Mouse (Mus musculus): Measurements from ENCODE around the gene Fam163a. TPM values are rescaled to one million over a fixed set of nuclear protein-coding genes. Genes with fewer than 3 reads are reported as not detected.
"Not testable (repeated sequence)": the region's sequence is repeated elsewhere in the genome, so short reads cannot be mapped to it uniquely, and the experiment has no call there.

The Fam163a gene
- 0.61 and 0.94 TPM in 2 replicates for polyA plus RNA-seq (2015; fragmentation: Nextera tagmentation; extraction: Ambion mirVana)

DNA sequence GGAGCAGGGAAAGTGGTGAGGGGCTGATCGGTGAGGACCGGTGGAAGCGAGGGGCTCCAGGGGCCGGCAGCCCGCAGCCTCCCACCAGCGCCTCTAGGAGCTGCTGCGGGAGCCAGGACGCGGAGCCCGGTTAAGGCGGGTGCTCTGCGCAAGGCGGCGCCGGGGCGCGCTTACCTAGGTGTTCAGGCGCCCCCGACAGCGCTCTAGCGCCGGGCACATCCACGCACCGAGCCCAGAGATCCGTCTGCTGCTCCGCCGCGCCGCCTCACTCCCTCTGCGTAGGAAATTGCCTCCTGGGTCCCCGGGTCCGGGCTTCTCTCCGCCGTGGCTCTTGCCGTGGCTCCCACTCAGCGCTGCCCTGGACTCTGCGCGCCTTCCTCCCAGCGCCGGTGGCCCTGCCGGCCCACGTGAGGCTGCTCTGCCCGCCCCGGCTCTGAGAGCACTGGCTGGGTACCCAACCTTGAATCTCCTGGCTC is at the start of gene Fam163a:
TSS of gene Fam163a (minus strand) at position 371 of the 476 bp plus-strand sequence.
- peak; percentile 82 for ATAC-seq (ENCODE audit: low FRiP score, low TSS enrichment)
- peaks cover 64% of the 10 kb centered on the region for H3K27me3 ChIP-seq (ENCODE audit: insufficient read depth, low read length)

DNA sequence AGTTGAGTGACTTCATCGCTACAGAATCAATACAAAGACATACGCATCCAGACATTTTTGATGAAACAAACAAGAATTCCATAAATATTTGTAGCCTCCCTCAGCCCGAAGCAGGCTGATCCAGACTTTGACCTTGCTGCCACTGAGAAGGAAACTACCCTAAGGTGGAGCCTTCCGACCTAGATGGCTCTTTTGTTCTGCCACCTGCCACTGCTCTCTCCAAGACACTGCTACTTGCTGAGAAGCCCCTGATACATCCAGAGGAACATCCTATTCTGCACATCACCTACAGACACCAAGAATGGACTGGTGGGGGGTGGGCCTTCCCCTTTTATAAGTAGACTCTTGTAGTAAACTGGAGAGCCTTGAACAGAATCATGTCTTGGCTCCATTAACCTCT is 46.3 kb upstream of the Fam163a start:
- not testable (repeated sequence) for H3K4me1 ChIP-seq (ENCODE audit: insufficient read depth, low read length); ATAC-seq (ENCODE audit: low FRiP score, low TSS enrichment); H3K4me2 ChIP-seq (replicated peaks; ENCODE audit: low read depth, low read length); H3K9ac ChIP-seq (replicated peaks; ENCODE audit: low read length); H3K27me3 ChIP-seq (ENCODE audit: insufficient read depth, low read length); H3K36me3 ChIP-seq (ENCODE audit: insufficient read depth, low read length); H3K4me3 ChIP-seq (ENCODE audit: low read length); H3K9me3 ChIP-seq (ENCODE audit: low read length); H3K27ac ChIP-seq (ENCODE audit: low read length)
- 85% methylated on average over 4 of the region's 4 CpGs for WGBS

More for the DNA sequence above, at the start of gene Fam163a:
- Histone ChIP-seq H3K4me3 (ENCODE audit: low read length) (peak within 1 kb of the TSS; percentile 51), H3K9ac (replicated peaks; ENCODE audit: low read length) (peak within 1 kb of the TSS; percentile 54), H3K4me2 (replicated peaks; ENCODE audit: low read depth, low read length) (peak within 1 kb of the TSS; percentile 80), H3K36me3 (ENCODE audit: insufficient read depth, low read length) (no peaks in the 10 kb centered on the region), H3K27ac (ENCODE audit: low read length) (no peak within 1 kb of the TSS), H3K4me1 (ENCODE audit: insufficient read depth, low read length) (peaks cover 17% of the 10 kb centered on the region; the same call in 1 of the 2 replicates), H3K9me3 (ENCODE audit: low read length) (peaks cover 7% of the 10 kb centered on the region; the same call in 1 of the 2 replicates)
- 0% methylated on average over 42 of the region's 44 CpGs for WGBS

DNA sequence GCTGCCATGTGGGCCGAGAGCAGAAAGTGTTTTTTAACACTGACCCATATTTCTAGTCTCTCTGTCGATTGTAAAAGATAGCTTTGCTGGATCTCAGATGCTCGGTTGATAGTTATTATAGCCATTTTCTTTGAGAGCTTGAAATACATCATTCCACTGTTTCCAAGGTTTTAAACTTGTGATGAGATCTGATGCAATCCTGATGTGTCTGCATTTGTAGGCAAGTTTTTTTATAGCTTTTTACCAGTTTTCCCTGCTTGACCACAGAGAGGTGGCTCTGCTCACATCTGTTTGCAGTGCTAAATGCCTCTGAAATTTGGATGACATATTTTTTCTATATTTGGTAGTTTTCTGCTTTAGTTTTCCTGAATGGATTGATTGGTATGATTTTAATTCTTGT is 43.1 kb upstream of the Fam163a start:
- H3K4me2 ChIP-seq (replicated peaks; ENCODE audit: low read depth, low read length) = no peak overlapping the region
- 37% methylated on average over 3 of the region's 3 CpGs for WGBS
- no peak for ATAC-seq (ENCODE audit: low FRiP score, low TSS enrichment)
- no peaks in the 10 kb centered on the region for H3K9me3 ChIP-seq (ENCODE audit: low read length)
- H3K4me3 ChIP-seq (ENCODE audit: low read length) = no peak overlapping the region
- no peak overlapping the region for H3K27ac ChIP-seq (ENCODE audit: low read length)
- H3K4me1 ChIP-seq (ENCODE audit: insufficient read depth, low read length) = no peaks in the 10 kb centered on the region
- no peak overlapping the region for H3K9ac ChIP-seq (replicated peaks; ENCODE audit: low read length)
- no peaks in the 10 kb centered on the region for H3K36me3 ChIP-seq (ENCODE audit: insufficient read depth, low read length)
- no peaks in the 10 kb centered on the region for H3K27me3 ChIP-seq (ENCODE audit: insufficient read depth, low read length)

DNA sequence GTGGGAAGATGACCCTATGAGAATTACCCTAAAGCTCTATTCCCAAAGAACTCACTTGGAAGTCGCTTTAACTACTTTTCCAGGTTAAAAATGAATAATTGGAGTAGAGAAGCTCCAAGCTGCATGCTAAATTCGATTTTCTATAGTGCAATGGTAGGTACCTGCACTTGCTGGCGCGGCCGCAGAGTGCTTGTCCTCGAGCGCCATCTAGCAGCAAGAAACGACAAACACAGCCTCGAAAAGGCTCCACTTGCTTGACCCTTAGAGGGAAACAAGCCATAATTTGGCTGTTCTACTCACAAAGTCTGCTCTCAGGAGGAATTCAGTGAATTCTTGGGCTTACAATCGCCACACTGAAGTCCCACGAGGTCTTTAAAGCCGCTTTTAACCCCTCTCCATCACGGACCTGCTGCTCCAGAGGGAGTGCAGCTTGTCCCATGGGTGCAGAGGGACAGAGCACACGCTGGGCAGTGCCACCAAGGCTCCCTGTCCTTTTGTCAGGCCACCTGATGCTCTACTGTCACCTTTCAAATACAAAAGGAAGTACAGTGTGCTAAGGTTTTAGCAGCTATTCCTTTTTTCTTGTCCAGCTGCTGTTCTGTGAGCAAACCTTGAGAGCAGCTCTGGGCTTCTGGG is 37.0 kb upstream of the Fam163a start:
- Histone ChIP-seq H3K4me1 (ENCODE audit: insufficient read depth, low read length) (no peaks in the 10 kb centered on the region), H3K27ac (ENCODE audit: low read length) (no peak overlapping the region), H3K4me2 (replicated peaks; ENCODE audit: low read depth, low read length) (no peak overlapping the region), H3K27me3 (ENCODE audit: insufficient read depth, low read length) (no peaks in the 10 kb centered on the region), H3K4me3 (ENCODE audit: low read length) (no peak overlapping the region), H3K9me3 (ENCODE audit: low read length) (no peaks in the 10 kb centered on the region), H3K36me3 (ENCODE audit: insufficient read depth, low read length) (no peaks in the 10 kb centered on the region), H3K9ac (replicated peaks; ENCODE audit: low read length) (no peak overlapping the region)
- 9% methylated on average over 14 of the region's 14 CpGs for WGBS
- ATAC-seq (ENCODE audit: low FRiP score, low TSS enrichment) = no peak

DNA sequence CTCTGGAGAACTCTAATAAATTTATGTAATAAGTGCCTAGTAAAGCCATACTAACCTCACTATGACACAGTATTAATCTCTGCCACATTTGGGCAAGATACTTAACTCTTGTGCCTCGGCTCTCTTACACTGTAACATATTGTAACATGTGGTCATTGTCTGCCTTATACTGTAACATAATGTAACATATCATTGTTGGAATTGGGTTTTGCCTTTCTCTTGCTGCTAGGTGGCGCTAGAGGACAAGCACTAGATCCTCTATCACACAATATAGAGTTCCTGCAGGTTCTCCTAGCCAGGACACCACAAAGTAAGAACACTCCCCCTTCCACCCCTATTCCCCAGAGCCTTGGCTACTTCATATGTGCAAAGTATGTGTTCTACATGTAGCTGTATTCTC is 36.2 kb upstream of the Fam163a start:
- ATAC-seq (ENCODE audit: low FRiP score, low TSS enrichment) = no peak
- Histone ChIP-seq H3K27ac (ENCODE audit: low read length) (no peak overlapping the region), H3K9me3 (ENCODE audit: low read length) (no peaks in the 10 kb centered on the region), H3K4me3 (ENCODE audit: low read length) (no peak overlapping the region), H3K9ac (replicated peaks; ENCODE audit: low read length) (no peak overlapping the region), H3K27me3 (ENCODE audit: insufficient read depth, low read length) (no peaks in the 10 kb centered on the region), H3K4me2 (replicated peaks; ENCODE audit: low read depth, low read length) (no peak overlapping the region), H3K4me1 (ENCODE audit: insufficient read depth, low read length) (no peaks in the 10 kb centered on the region), H3K36me3 (ENCODE audit: insufficient read depth, low read length) (no peaks in the 10 kb centered on the region)
- WGBS = 49% methylated on average over 2 of the region's 2 CpGs

DNA sequence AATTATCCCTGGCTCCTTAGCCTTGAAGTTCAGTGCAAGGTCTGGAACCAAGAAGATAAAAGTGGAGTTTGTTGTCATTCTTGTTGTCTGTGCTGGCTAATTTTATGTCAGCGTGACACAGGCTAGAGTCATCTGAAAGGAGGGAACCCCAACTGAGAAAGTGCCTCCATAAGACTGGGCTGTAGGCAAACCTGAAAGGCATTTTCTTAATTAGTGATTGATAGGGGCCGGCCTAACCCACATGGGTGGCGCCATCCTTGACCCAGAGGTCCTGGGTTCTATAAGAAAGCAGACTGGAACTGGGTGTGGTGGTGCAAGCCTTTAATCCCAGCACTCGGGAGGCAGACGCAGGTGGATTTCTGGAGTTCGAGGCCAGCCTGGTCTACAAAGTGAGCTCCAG is 26.3 kb upstream of the Fam163a start:
- Histone ChIP-seq H3K27me3 (ENCODE audit: insufficient read depth, low read length) (no peaks in the 10 kb centered on the region), H3K9ac (replicated peaks; ENCODE audit: low read length) (no peak overlapping the region), H3K4me1 (ENCODE audit: insufficient read depth, low read length) (peaks cover 8% of the 10 kb centered on the region), H3K9me3 (ENCODE audit: low read length) (no peaks in the 10 kb centered on the region), H3K36me3 (ENCODE audit: insufficient read depth, low read length) (no peaks in the 10 kb centered on the region), H3K4me3 (ENCODE audit: low read length) (no peak overlapping the region), H3K27ac (ENCODE audit: low read length) (no peak overlapping the region), H3K4me2 (replicated peaks; ENCODE audit: low read depth, low read length) (no peak overlapping the region)
- no peak for ATAC-seq (ENCODE audit: low FRiP score, low TSS enrichment)
- WGBS = 87% methylated on average over 6 of the region's 6 CpGs

DNA sequence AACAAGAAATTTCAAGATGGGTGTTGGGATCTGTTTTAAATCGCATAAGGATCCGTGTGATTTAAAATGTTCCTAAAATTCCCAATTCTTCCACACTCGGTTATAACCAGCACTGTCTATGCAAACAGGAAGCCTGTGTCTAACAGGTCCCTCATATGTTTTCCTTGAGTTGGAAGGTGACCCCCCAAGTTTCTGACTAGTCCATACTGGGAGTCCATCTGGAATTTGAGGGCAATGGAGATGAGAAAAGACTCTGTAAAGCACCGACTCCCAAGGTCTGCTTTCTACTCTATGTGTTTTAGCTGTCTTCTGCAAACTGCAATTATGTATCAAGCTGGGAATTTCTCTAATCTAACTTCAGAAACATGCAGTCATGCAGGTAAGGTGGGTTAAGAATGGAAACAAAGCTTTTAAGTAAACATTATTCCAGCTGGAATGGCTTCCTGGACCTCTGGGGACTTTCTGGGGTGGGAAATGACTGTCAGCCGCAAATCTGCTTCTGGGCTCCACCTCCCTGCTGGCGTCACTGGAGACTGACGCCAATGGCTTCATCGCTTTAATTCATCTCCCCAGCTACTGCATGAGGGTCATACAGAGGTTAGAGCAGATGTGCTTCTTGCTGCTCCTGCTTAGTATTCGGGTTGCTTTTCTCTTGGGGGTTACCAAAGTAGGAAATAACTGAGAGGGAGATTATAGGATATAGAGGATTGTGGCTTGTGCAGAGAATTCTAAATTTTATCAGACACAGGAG is 25.7 kb upstream of the Fam163a start:
- Histone ChIP-seq H3K4me2 (replicated peaks; ENCODE audit: low read depth, low read length) (peak overlapping the region; percentile 22), H3K4me3 (ENCODE audit: low read length) (no peak overlapping the region), H3K9ac (replicated peaks; ENCODE audit: low read length) (no peak overlapping the region), H3K36me3 (ENCODE audit: insufficient read depth, low read length) (no peaks in the 10 kb centered on the region), H3K27me3 (ENCODE audit: insufficient read depth, low read length) (no peaks in the 10 kb centered on the region), H3K9me3 (ENCODE audit: low read length) (no peaks in the 10 kb centered on the region), H3K4me1 (ENCODE audit: insufficient read depth, low read length) (peaks cover 8% of the 10 kb centered on the region), H3K27ac (ENCODE audit: low read length) (no peak overlapping the region; the same call in 1 of the 2 replicates)
- peak; percentile 77 for ATAC-seq (ENCODE audit: low FRiP score, low TSS enrichment)
- 33% methylated on average over 9 of the region's 9 CpGs for WGBS

DNA sequence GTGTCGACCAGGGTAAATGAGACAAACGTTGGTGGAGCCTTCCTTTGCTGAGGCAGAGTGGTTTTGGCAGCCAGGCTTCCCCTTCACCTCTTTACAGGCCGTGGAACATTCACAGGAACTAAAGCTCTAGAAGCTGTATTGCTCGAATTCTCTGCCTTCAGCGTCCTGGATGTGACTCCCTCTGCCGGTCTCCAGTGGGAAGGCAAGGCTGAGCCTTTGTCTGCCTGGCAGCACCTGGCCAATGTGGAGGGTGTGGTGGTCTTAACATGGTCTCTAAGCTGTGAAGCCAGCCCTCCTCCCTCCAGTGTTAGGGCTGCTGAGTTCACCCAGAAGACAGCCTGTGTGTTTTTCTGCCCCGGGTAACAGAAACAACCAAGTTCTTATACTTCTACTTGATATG is 24.6 kb upstream of the Fam163a start:
- Histone ChIP-seq H3K27ac (ENCODE audit: low read length) (no peak overlapping the region), H3K4me2 (replicated peaks; ENCODE audit: low read depth, low read length) (no peak overlapping the region), H3K4me3 (ENCODE audit: low read length) (no peak overlapping the region), H3K36me3 (ENCODE audit: insufficient read depth, low read length) (no peaks in the 10 kb centered on the region), H3K27me3 (ENCODE audit: insufficient read depth, low read length) (no peaks in the 10 kb centered on the region), H3K4me1 (ENCODE audit: insufficient read depth, low read length) (peaks cover 8% of the 10 kb centered on the region), H3K9me3 (ENCODE audit: low read length) (no peaks in the 10 kb centered on the region), H3K9ac (replicated peaks; ENCODE audit: low read length) (no peak overlapping the region)
- WGBS = 28% methylated on average over 7 of the region's 7 CpGs
- no peak for ATAC-seq (ENCODE audit: low FRiP score, low TSS enrichment)

DNA sequence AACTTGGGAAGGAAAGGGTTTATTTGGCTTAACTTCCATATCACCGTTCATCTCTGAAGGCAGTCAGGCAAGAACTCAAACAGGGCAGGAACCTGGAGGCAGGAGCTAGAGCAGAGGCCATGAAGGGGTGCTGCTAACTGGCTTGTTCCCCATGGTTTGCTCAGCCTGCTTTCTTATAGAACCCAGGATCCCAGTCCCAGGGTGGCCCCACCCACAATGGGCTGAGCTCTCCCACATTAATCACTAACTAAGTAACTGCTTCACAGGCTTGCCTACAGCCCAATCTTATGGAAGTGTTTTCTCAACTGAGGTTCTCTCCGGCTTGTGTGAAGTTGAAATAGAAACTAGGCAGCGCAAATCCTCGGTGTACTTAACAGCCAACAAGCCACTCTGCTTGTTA is 23.9 kb upstream of the Fam163a start:
- Histone ChIP-seq H3K27ac (ENCODE audit: low read length) (no peak overlapping the region), H3K27me3 (ENCODE audit: insufficient read depth, low read length) (no peaks in the 10 kb centered on the region), H3K36me3 (ENCODE audit: insufficient read depth, low read length) (no peaks in the 10 kb centered on the region), H3K9me3 (ENCODE audit: low read length) (no peaks in the 10 kb centered on the region), H3K4me1 (ENCODE audit: insufficient read depth, low read length) (peaks cover 8% of the 10 kb centered on the region), H3K4me2 (replicated peaks; ENCODE audit: low read depth, low read length) (no peak overlapping the region), H3K4me3 (ENCODE audit: low read length) (no peak overlapping the region), H3K9ac (replicated peaks; ENCODE audit: low read length) (no peak overlapping the region)
- 72% methylated on average over 4 of the region's 4 CpGs for WGBS
- peak; percentile 52; the same call in 1 of the 2 replicates for ATAC-seq (ENCODE audit: low FRiP score, low TSS enrichment)

DNA sequence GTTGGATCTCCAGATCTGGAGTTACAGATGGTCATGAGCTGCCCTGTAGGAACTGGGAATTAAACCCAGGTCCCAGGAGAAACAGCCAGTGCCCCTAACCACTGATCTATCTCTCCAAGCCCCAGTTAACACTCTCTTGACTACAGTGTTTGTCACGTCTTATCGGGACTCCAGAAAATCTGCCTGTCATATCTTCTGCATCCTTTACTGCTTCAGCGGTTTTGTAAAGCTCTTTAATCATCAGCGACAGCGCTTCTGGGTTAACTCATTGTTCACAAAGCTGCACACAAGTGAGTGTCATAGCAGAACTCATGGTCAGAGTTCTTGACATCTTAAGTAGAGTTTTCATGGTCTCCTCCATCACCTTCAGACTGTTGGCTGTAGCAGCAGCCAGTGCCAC is 22.1 kb upstream of the Fam163a start:
- 53% methylated on average over 5 of the region's 5 CpGs for WGBS
- Histone ChIP-seq H3K27me3 (ENCODE audit: insufficient read depth, low read length) (no peaks in the 10 kb centered on the region), H3K4me3 (ENCODE audit: low read length) (no peak overlapping the region), H3K9ac (replicated peaks; ENCODE audit: low read length) (no peak overlapping the region), H3K36me3 (ENCODE audit: insufficient read depth, low read length) (no peaks in the 10 kb centered on the region), H3K4me2 (replicated peaks; ENCODE audit: low read depth, low read length) (no peak overlapping the region), H3K9me3 (ENCODE audit: low read length) (no peaks in the 10 kb centered on the region), H3K27ac (ENCODE audit: low read length) (no peak overlapping the region), H3K4me1 (ENCODE audit: insufficient read depth, low read length) (peaks cover 16% of the 10 kb centered on the region)
- no peak for ATAC-seq (ENCODE audit: low FRiP score, low TSS enrichment)
